Mouse (Mus musculus) cerebellum, adult 2 months (tissue): ENCODE measurements around the gene Cyp2w1. TPM values are rescaled to one million over a fixed set of nuclear protein-coding genes. Genes with fewer than 3 reads are reported as not detected.
"Not testable (repeated sequence)": the region's sequence is repeated elsewhere in the genome, so short reads cannot be mapped to it uniquely, and the experiment has no call there.

Experiments used
- DNase-seq, 2 experiments: peaks; one replicate each; pipeline ENCODE4 v3.0.0; 2021
- H3K27ac ChIP-seq: fragments of 200-500 bp; 2 replicates; pipeline ENCODE4 v1.5.1; 2012; ENCODE audit warnings: low read length, control low read depth, inconsistent platforms; ENCODE audit not compliant: insufficient read depth
- H3K27me3 ChIP-seq: fragments of 200-500 bp; 2 replicates; pipeline ENCODE4 v1.6.1; 2012; ENCODE audit warnings: inconsistent platforms, mild to moderate bottlenecking, low read length, moderate library complexity; ENCODE audit not compliant: control insufficient read depth, insufficient read depth
- H3K4me1 ChIP-seq: fragments of 200-500 bp; 2 replicates; pipeline ENCODE4 v1.6.1; 2011; ENCODE audit warnings: low read length; ENCODE audit not compliant: control insufficient read depth, insufficient read depth
- H3K4me3 ChIP-seq: fragments of 200-500 bp; replicated peaks from 2 replicates; pipeline ENCODE3; 2011; ENCODE audit warnings: mild to moderate bottlenecking, low read depth, low read length, control low read depth; ENCODE audit not compliant: insufficient read depth
- CTCF ChIP-seq: fragments of 200-500 bp; IDR thresholded peaks from 2 replicates; pipeline ENCODE4 v1.5.1; 2011; ENCODE audit warnings: low read depth, mild to moderate bottlenecking, control low read depth, low read length, moderate library complexity, borderline replicate concordance; ENCODE audit not compliant: insufficient read depth
- POLR2A ChIP-seq: fragments of 200-500 bp; IDR thresholded peaks from 2 replicates; pipeline ENCODE4 v1.6.1; 2011; ENCODE audit warnings: low read length, control low read depth, borderline replicate concordance; ENCODE audit not compliant: insufficient read depth
- WGBS: fragments of 180-500 bp; shearing (Covaris S2); methylation state at CpG from one replicate; pipeline ENCODE4 v1.1.7; 2018; 5-methylcytosine and 5-hydroxymethylcytosine counted together
- polyA plus RNA-seq: library from polyadenylated mRNA; depleted of rRNA; stranded (reverse); fragments of >200 nt; gene quantifications from 2 replicates; pipeline ENCODE4 v1.2.3, GENCODE M21; 2012

Gene Cyp2w1
- polyA plus RNA-seq, 1 experiment: not detected

GRCm38 (mm10) chr5:139389676-139390061 is 37.3 kb downstream of the Cyp2w1 start:
- no peak overlapping the region for H3K4me3 ChIP-seq

GRCm38 (mm10) chr5:139390324-139391119 is 38.1 kb downstream of the Cyp2w1 start:
- peak overlapping the region; percentile 28 for H3K27ac ChIP-seq
- H3K4me1 ChIP-seq: peaks cover 31% of the 10 kb centered on the region
- not testable (repeated sequence) for DNase-seq, H3K27me3 ChIP-seq, H3K4me3 ChIP-seq
- 74% methylated on average over 5 of the region's 5 CpGs for WGBS

More at GRCm38 (mm10) chr5:139389676-139390061, 37.3 kb downstream of the Cyp2w1 start:
- H3K27me3 ChIP-seq: no peaks in the 10 kb centered on the region
- DNase-seq: no peak
- H3K27ac ChIP-seq: peak overlapping the region; percentile 28; the same call in 1 of the 2 replicates
- 62% methylated on average over 6 of the region's 6 CpGs for WGBS
- TF ChIP-seq POLR2A: no peak
- TF ChIP-seq CTCF: no peak
- peaks cover 34% of the 10 kb centered on the region for H3K4me1 ChIP-seq

GRCm38 (mm10) chr5:139391309-139391990 is 39.0 kb downstream of the Cyp2w1 start:
- 23% methylated on average over 11 of the region's 11 CpGs for WGBS
- no peaks in the 10 kb centered on the region for H3K27me3 ChIP-seq
- H3K4me3 ChIP-seq: no peak overlapping the region
- peak overlapping the region; percentile 16 for H3K27ac ChIP-seq
- peak; percentile 45 to 49 for DNase-seq
- TF ChIP-seq CTCF (no peak), POLR2A (no peak)
- H3K4me1 ChIP-seq: peaks cover 31% of the 10 kb centered on the region

- Histone ChIP-seq H3K27ac (no peak overlapping the region), H3K27me3 (no peaks in the 10 kb centered on the region), H3K4me1 (peaks cover 31% of the 10 kb centered on the region), H3K4me3 (no peak overlapping the region)
- 81% methylated on average over 37 of the region's 37 CpGs for WGBS
- DNase-seq: no peak
- TF ChIP-seq CTCF (no peak), POLR2A (no peak)
Observed at GRCm38 (mm10) chr5:139392219-139393196, 40.1 kb downstream of the Cyp2w1 start.

GRCm38 (mm10) chr5:139393197-139393588 is 40.8 kb downstream of the Cyp2w1 start:
- Histone ChIP-seq H3K4me3 (no peak overlapping the region), H3K4me1 (peaks cover 30% of the 10 kb centered on the region), H3K27ac (no peak overlapping the region), H3K27me3 (no peaks in the 10 kb centered on the region)
- TF ChIP-seq POLR2A (no peak), CTCF (no peak)
- no peak for DNase-seq
- 83% methylated on average over 16 of the region's 16 CpGs for WGBS

- DNase-seq: no peak
- Histone ChIP-seq H3K4me1 (peaks cover 29% of the 10 kb centered on the region), H3K4me3 (no peak overlapping the region), H3K27ac (no peak overlapping the region), H3K27me3 (no peaks in the 10 kb centered on the region)
- WGBS: 82% methylated on average over 7 of the region's 7 CpGs
- no peak for TF ChIP-seq CTCF
- no peak for TF ChIP-seq POLR2A
Observed at GRCm38 (mm10) chr5:139394399-139394798, 42.0 kb downstream of the Cyp2w1 start.

- TF ChIP-seq CTCF: no peak
- 86% methylated on average over 4 of the region's 4 CpGs for WGBS
- Histone ChIP-seq H3K27me3 (no peaks in the 10 kb centered on the region), H3K4me3 (no peak overlapping the region), H3K4me1 (peaks cover 38% of the 10 kb centered on the region), H3K27ac (no peak overlapping the region)
- no peak for DNase-seq
Observed at GRCm38 (mm10) chr5:139395528-139395927, 43.1 kb downstream of the Cyp2w1 start.
